Mouse (Mus musculus) liver, postnatal 0 days (tissue): ENCODE results near the gene Accsl. TPM values are rescaled to one million over a fixed set of nuclear protein-coding genes. Genes with fewer than 3 reads are reported as not detected.

ENCODE experiments used
- ATAC-seq: fragments of 200-750 bp; cut with Nextera tagmentation; 2 replicates; pipeline ENCODE4 v1.8.0; 2017; ENCODE audit warnings: mild to moderate bottlenecking, moderate library complexity
- DNase-seq: peaks from one replicate; pipeline ENCODE4 v3.0.0-alpha.2; 2016
- H3K27ac ChIP-seq: fragments of 300-500 bp; sonication (generic); 2 replicates; pipeline ENCODE4 v1.5.1; 2014; ENCODE audit warnings: antibody characterized with exemption, moderate library complexity, mild to moderate bottlenecking, low read depth
- H3K27me3 ChIP-seq: fragments of 300-500 bp; sonication (generic); 2 replicates; pipeline ENCODE4 v1.6.1; 2014; ENCODE audit warnings: low read length, control low read depth, mixed read lengths; ENCODE audit not compliant: insufficient read depth
- H3K36me3 ChIP-seq: fragments of 300-500 bp; sonication (generic); replicated peaks from 2 replicates; pipeline ENCODE4 v1.6.1; 2014; ENCODE audit warnings: mild to moderate bottlenecking, control low read depth, low read length, moderate library complexity, mixed read lengths; ENCODE audit not compliant: insufficient read depth
- H3K4me1 ChIP-seq: fragments of 300-500 bp; sonication (generic); 2 replicates; pipeline ENCODE4 v1.6.1; 2014; ENCODE audit warnings: antibody characterized with exemption, mild to moderate bottlenecking, control low read depth; ENCODE audit not compliant: insufficient read depth
- H3K4me2 ChIP-seq: fragments of 300-500 bp; sonication (generic); 2 replicates; pipeline ENCODE4 v1.6.1; 2014; ENCODE audit warnings: low read depth, mild to moderate bottlenecking, low read length, moderate library complexity, mixed read lengths
- H3K4me3 ChIP-seq: fragments of 300-500 bp; sonication (generic); 2 replicates; pipeline ENCODE4 v1.5.1; 2014; ENCODE audit warnings: low read depth, low read length
- H3K9ac ChIP-seq: fragments of 300-500 bp; sonication (generic); replicated peaks from 2 replicates; pipeline ENCODE4 v1.6.1; 2014; ENCODE audit warnings: mild to moderate bottlenecking, moderate library complexity
- H3K9me3 ChIP-seq: fragments of 300-500 bp; sonication (generic); 2 replicates; pipeline ENCODE4 v1.6.1; 2016; ENCODE audit warnings: mild to moderate bottlenecking, control low read depth, low read length, mixed read lengths
- CTCF ChIP-seq: sonication (generic); IDR thresholded peaks from 2 replicates; pipeline ENCODE4 v1.5.1; 2016; ENCODE audit warnings: antibody characterized with exemption, low read depth
- EP300 ChIP-seq: IDR thresholded peaks from 2 replicates; pipeline ENCODE4 v1.6.1; 2016; ENCODE audit warnings: antibody characterized with exemption, low read depth, mild to moderate bottlenecking
- WGBS: fragments of 180-500 bp; shearing (Covaris S2); extraction: QIAGEN DNeasy Blood & Tissue Kit; methylation state at CpG from one replicate; pipeline ENCODE4 v1.1.7; 2014; ENCODE audit not compliant: insufficient replicate concordance; 5-methylcytosine and 5-hydroxymethylcytosine counted together
- polyA plus RNA-seq: library from polyadenylated mRNA; unstranded; fragments of >200 nt; fragmentation: Nextera tagmentation; extraction: Ambion mirVana; gene quantifications from 2 replicates; pipeline ENCODE4 v1.2.1, GENCODE M21; 2015

The Accsl gene
- polyA plus RNA-seq, 1 experiment from 2014 or later = 0.13 TPM

- H3K4me2 ChIP-seq = no peak overlapping the region
- H3K36me3 ChIP-seq = no peaks in the 10 kb centered on the region
- H3K9ac ChIP-seq = no peak overlapping the region
- 76% methylated on average over 4 of the region's 4 CpGs for WGBS
- ATAC-seq (no peak), DNase-seq (no peak)
- no peak overlapping the region for H3K4me3 ChIP-seq
- TF ChIP-seq EP300 (no peak), CTCF (no peak)
- no peak overlapping the region for H3K27ac ChIP-seq
- no peaks in the 10 kb centered on the region for H3K27me3 ChIP-seq
- H3K9me3 ChIP-seq = no peaks in the 10 kb centered on the region
- peaks cover 4% of the 10 kb centered on the region; the same call in 1 of the 2 replicates for H3K4me1 ChIP-seq
Measured at GRCm38 (mm10) chr2:93871411-93871925, 2.5 kb upstream of the Accsl start.

GRCm38 (mm10) chr2:93870842-93871241 lies 1.9 kb upstream of the Accsl start:
- Histone ChIP-seq H3K27me3 (no peaks in the 10 kb centered on the region), H3K27ac (no peak overlapping the region), H3K4me1 (peaks cover 4% of the 10 kb centered on the region; the same call in 1 of the 2 replicates), H3K9me3 (no peaks in the 10 kb centered on the region), H3K36me3 (no peaks in the 10 kb centered on the region), H3K4me3 (no peak overlapping the region), H3K4me2 (no peak overlapping the region), H3K9ac (no peak overlapping the region)
- DNase-seq (peak; percentile 72), ATAC-seq (peak; percentile 36; the same call in 1 of the 2 replicates)
- TF ChIP-seq EP300 (no peak), CTCF (peak; percentile 67)
- WGBS = 38% methylated on average over 4 of the region's 4 CpGs

GRCm38 (mm10) chr2:93868566-93868965 lies 391 bp downstream of the Accsl start:
- no peak overlapping the region for H3K4me3 ChIP-seq
- no peak overlapping the region for H3K4me2 ChIP-seq
- TF ChIP-seq CTCF (0 out of 2 replicates have a peak, but pooled peaks have one; percentile 6), EP300 (no peak)
- H3K9me3 ChIP-seq = no peaks in the 10 kb centered on the region
- no peak overlapping the region for H3K27ac ChIP-seq
- ATAC-seq (no peak), DNase-seq (no peak)
- peaks cover 4% of the 10 kb centered on the region; the same call in 1 of the 2 replicates for H3K4me1 ChIP-seq
- H3K27me3 ChIP-seq = no peaks in the 10 kb centered on the region
- H3K36me3 ChIP-seq = no peaks in the 10 kb centered on the region
- WGBS = 72% methylated on average over 11 of the region's 11 CpGs
- no peak overlapping the region for H3K9ac ChIP-seq

- Histone ChIP-seq H3K9me3 (no peaks in the 10 kb centered on the region), H3K4me2 (no peak overlapping the region), H3K27me3 (no peaks in the 10 kb centered on the region), H3K36me3 (no peaks in the 10 kb centered on the region), H3K4me3 (no peak overlapping the region), H3K4me1 (no peaks in the 10 kb centered on the region), H3K27ac (no peak overlapping the region), H3K9ac (no peak overlapping the region)
- WGBS = 62% methylated on average over 4 of the region's 4 CpGs
- no peak for ATAC-seq
- TF ChIP-seq CTCF = no peak
- TF ChIP-seq EP300 = no peak
- DNase-seq = no peak
Measured at GRCm38 (mm10) chr2:93863229-93863628, 5.7 kb downstream of the Accsl start.

- Histone ChIP-seq H3K4me3 (no peak overlapping the region), H3K27ac (no peak overlapping the region), H3K9ac (no peak overlapping the region), H3K4me1 (no peaks in the 10 kb centered on the region), H3K4me2 (no peak overlapping the region), H3K9me3 (no peaks in the 10 kb centered on the region), H3K27me3 (no peaks in the 10 kb centered on the region), H3K36me3 (no peaks in the 10 kb centered on the region)
- no peak for TF ChIP-seq CTCF
- TF ChIP-seq EP300 = no peak
- WGBS = 67% methylated on average over 12 of the region's 12 CpGs
- no peak for DNase-seq
- no peak for ATAC-seq
Measured at GRCm38 (mm10) chr2:93858845-93859244, 10.1 kb downstream of the Accsl start.

GRCm38 (mm10) chr2:93851303-93851702 lies 17.7 kb downstream of the Accsl start:
- Histone ChIP-seq H3K4me1 (peaks cover 8% of the 10 kb centered on the region; the same call in 1 of the 2 replicates), H3K36me3 (no peaks in the 10 kb centered on the region), H3K27me3 (no peaks in the 10 kb centered on the region), H3K9me3 (no peaks in the 10 kb centered on the region), H3K9ac (no peak overlapping the region), H3K4me3 (no peak overlapping the region), H3K4me2 (no peak overlapping the region), H3K27ac (no peak overlapping the region)
- TF ChIP-seq CTCF (no peak), EP300 (no peak)
- DNase-seq = no peak
- no peak for ATAC-seq
- WGBS = 82% methylated on average over 1 of the region's 1 CpGs
